Mouse (Mus musculus): ENCODE measurements around the gene Prmt2.

Gene Prmt2

DNA sequence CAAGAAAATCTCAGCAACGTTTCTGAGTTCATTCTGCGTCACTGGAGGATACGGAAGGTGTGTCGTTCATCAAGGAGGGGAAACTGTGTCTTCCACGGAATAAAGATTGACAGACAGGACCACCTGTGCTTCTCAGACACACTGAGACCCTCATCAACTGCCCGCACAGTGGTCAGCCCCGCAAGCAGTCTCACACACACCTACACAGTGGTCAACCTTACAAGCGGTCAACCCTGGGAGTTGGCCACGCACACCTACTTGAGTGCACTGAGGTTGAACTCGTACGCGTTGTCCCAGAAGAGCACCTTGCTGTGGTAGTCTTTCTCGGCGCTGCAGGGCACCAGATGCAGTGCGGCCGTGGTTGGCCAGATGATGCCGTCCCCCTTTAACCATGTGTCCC, 20.6 kb downstream of the Prmt2 start:
- no peak for DNase-seq

DNA sequence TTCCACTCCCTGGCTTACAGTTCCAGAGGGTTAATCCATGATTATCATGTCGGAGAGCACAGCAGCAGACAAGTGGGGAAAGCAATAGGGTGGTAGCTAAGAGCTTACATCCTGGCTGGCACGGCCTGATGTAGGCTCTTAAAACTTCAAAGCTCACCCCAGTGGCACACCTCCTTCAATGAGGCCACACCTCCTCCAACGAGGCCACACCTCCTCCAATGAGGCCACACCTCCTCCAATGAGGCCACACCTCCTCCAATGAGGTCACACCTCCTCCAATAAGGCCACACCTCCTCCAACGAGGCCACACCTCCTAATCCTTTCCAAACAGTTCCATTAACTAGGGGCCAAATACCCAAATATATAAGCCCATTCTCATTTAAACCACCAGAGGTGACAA, 23.5 kb downstream of the Prmt2 start:
- no peak for DNase-seq

DNA sequence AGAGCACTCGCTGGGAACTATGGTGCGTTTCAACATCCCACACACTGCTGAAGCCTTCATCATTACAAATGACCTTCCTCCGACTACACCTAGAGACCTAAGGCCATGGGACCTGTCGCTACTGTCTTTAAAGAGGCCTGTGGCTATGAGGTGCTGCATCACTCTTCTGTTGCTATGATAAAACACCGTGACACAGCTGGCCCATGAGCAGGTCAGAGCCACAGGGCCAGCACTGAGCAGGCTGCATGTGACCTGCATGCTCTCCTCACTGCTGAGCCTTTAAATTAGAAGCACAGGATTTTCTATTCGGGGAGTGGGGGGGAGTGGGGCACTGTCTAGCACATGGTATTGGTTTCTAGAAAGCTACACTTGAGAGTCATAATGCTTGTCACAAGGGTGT, 25.5 kb downstream of the Prmt2 start:
- no peak for DNase-seq

DNA sequence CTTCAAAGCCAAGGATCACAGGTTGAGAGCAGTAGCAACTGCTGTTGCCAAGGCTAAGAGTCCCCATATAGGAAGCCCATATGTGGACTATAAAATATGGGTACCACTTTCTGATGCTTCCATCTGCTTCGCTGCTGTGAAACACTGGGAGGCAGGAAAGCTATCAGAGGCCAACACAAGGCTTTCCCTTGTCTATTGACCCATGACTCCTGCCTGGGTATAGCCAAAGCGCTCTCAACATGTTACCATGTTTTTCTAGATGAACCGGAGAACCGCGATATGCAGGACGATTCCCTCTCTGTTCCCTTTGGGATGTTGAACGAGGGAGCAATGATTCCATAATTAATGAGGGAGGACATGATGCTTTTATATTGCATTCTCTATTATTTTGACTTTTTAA, 26.9 kb downstream of the Prmt2 start:
- no peak for DNase-seq

DNA sequence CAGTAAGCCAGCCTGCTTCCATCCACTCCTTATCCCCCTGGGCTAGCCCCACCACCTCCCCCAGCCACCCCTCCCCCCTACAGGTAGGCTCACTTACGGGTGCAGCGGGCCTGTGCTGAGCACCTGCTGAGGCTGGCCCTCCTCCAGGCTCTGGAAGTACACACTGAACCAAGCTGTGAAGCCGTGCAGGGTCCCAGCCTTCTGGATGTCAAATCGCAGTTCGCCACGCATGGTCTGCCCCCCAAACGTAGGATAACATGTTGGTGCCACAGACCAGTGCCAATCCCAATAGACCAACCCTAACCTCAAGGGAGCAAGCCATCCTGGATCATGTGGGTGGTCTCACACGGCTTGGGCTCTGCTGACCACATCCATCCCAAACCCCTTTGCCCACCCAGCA, 28.4 kb downstream of the Prmt2 start:
- no peak for DNase-seq

DNA sequence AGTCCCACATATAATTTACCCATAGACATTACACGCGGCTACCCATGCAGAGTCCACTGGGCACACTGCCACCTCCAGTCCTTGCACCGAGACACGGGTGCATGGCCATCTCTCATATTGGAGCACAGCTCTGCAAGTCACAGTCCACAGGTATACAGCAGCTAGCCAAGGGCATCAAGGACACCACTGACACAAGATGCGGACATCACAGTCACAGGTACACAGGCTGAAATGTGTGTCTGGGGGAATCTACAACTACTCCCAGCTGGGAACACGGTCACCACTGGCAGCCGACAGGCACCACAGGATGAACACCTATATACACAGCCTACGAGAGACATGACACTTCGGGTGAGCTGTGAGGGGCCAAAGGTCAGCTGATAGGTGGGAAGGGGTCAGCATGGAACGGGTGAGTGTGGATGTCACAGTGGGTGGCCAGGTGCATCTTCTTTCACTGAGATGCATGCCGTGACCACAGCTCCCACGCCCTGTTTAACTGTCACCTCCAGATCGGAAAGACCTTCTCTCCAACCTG, 30.3 kb downstream of the Prmt2 start:
- no peak for DNase-seq

DNA sequence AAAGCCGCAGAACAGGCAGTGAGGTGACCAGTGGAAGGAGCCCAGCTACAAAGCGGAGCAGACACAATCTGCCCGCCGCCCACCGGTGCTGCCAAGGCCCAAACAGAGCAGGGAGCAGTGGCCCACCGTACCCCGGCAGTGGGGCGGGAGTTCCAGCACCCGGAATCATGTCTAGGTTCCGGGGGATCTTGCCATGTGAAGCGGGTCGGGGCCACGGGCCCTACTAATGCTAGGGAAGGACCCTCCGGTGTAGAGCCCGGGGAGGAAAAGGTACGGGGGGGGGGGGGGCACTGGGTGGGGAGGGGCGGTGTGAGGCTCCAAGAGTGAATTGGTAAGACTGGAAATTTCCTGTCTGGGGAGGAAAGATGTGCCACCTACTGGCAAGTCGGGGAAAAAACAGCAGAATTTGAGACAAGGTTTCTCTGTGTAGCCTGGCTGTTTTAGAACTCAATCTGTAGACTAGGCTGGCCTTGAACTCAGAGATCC, 33.8 kb downstream of the Prmt2 start:
- DNase-seq: peak; percentile 10 to 19

DNA sequence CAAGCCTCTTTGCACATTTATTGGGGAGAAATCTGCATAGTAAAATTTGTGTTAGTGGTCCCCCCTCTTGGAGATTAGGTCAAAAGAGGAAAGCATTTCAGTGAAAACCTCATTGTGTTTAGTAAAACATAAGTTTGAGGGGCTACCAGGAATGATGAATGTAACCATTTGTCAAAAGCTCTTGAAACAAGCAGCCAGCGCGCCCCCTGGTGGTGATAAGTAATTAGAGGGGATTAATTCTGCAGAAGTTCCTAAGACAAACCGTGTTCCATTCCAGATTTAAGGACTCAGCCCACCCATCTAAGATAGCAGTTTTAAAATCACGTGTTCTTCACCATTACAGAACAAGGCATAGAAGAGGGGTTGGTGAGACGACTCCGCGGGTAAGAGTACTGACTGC, 35.7 kb downstream of the Prmt2 start:
- DNase-seq: peak; percentile 42 to 59

DNA sequence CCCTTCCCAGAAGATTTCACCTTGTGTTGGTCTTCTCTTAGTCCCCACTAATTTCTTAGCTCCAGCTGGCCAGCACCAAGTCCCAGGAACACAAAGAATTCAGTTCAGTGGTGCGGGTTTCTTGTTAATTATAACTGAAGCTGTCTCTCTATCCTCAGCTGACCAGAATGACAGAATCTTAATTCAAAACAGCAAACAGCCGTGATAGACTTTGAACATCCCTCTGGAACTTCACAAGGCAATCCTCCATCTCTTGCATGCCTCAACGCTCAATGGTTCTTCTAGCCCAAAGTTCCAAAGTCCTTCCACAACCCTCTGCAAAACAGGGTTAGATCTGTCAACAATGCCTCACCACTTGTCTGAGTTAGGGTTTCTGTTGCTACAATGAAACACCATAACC, 36.2 kb downstream of the Prmt2 start:
- no peak for DNase-seq

DNA sequence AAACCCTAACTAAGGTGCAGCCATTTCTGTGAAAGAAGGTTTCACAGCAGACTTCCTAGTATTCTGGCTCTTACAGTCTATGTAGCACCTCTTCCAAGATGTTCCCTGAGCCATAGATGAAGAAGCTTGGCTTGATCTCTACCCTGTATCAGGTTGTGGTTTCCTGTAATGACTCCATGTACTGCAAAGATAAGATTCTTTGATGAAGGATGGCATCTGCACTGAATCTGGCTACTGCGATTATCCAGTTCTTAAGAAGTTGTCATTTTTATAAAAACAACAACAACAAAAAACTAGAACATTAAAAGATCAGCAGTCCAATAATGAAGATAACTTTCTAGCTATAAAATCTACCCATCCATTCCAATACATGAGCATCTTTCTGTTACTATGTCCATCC, 49.7 kb downstream of the Prmt2 start:
- no peak for DNase-seq

DNA sequence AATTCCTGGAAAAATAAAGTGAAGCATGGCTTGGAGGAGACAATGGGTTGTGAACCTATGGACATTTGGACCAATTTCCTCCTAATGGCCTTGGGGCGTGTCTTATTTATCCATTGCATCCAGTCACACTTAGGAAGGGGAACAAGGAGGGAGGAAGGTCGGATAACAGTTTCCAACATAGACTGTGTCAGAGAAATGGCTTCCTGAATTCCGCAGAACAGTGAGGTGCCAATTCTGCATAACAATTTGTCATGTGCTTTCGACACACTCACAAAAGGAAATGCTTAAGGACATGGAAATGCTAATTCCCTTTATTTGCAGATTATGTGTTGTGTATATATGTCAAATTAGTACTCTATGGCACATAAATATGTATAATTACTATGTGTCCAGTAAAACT, 52.4 kb downstream of the Prmt2 start:
- no peak for DNase-seq

DNA sequence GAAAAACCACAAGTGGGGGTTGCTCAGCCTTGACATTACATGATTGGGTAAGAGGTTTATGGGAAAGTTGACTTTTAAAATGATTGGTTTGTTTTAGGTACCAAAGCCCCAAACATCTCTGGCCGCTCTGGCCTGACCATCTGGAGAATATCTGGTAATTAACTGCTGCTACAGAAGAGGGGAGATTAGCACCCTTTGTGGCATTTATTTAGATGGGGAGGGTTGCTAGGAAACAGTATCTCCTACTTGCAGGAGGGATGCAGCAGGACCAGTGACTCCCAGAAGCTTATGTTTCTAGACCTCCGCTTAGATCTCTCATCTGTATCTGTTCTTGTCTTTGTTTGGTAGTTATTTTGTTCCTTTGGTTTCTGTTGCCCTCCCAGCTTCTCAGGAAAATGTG, 62.8 kb downstream of the Prmt2 start:
- no peak for DNase-seq

DNA sequence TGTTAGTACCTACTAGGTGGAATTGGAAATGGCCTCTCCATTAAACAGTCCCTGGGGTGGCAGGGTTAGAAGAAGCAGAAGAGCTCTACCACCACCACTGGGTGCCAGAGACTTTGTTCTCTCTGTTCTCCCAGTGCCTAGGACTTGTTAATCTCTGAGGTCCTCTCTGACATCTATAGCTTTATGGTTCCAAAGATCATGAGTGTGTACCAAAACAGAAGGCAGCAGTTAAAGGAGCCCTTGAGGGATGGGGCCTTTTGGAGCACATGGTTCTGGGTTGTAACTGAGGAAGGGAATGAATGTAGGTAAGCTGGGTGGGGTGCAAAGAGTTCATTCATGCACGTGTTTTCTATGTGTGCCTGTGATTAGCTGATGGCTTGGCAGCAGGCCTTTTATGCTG, 79.7 kb downstream of the Prmt2 start:
- DNase-seq: no peak

DNA sequence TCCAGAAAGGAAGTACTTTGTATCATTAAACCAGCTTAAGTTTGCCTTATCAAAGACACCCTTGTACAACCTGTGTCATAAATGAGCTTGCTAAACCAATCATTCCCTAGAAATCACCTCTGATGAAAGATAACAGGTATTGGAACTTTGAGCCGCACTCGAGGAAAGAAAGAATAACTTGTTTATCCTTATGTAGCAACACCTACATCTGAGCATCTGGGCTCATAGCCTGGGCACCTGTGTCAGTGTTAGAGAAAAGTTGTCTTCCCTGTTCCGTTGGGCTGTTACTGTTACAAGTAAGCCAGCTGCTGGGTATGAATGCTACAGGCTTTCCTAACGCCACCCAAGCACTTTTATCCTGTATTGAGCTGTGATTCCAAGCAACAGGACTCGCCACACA, 80.1 kb downstream of the Prmt2 start:
- DNase-seq: no peak
